Mouse (Mus musculus): ENCODE measurements around the gene Fam189b. TPM values are rescaled to one million over a fixed set of nuclear protein-coding genes. Genes with fewer than 3 reads are reported as not detected.

Gene Fam189b
- total RNA-seq, 2 experiments from 2014 or later: 61.6 to 64.9 TPM

Small RNAs within 50 kb of the gene (microRNA-seq; reads per million reads assigned to microRNA genes)
- gene Mir92b: 5,407 to 6,896 reads per million in 2 experiments

Other genes with a start within 250 kb of the Fam189b start
- 10 to 100 TPM; 79.1 to 83.5 TPM for gene Ash1l, start 232.5 kb upstream of the Fam189b start, total RNA-seq (2021)
- gene Dap3, start 232.0 kb upstream of the Fam189b start, total RNA-seq (2021): 100 to 1,000 TPM; 103 to 104 TPM
- gene Rusc1, start 89.8 kb upstream of the Fam189b start, total RNA-seq (2021): 100 to 1,000 TPM; 189 to 195 TPM
- gene Gm43738, start 82.0 kb upstream of the Fam189b start, total RNA-seq (2021): not detected
- gene Fdps, start 81.2 kb upstream of the Fam189b start, total RNA-seq (2021): 10 to 100 TPM; 81.0 to 88.8 TPM
- not detected for gene Pklr, start 47.0 kb upstream of the Fam189b start, total RNA-seq (2021)
- gene Hcn3, start 22.9 kb upstream of the Fam189b start, total RNA-seq (2021): 10 to 100 TPM; 16.0 to 18.7 TPM
- 10 to 100 TPM; 39.0 to 46.6 TPM for gene Clk2, start 18.3 kb upstream of the Fam189b start, total RNA-seq (2021)
- 10 to 100 TPM; 67.1 to 70.2 TPM for gene Scamp3, start 5.7 kb upstream of the Fam189b start, total RNA-seq (2021)
- 10 to 100 TPM; 66.5 to 67.7 TPM for gene Gba, start 19.8 kb downstream of the Fam189b start, total RNA-seq (2021)
- gene Thbs3, start 32.0 kb downstream of the Fam189b start, total RNA-seq (2021): 10 to 100 TPM; 23.6 to 26.5 TPM
- gene Mtx1, start 43.9 kb downstream of the Fam189b start, total RNA-seq (2021): 10 to 100 TPM; 89.5 to 94.5 TPM
- gene Muc1, start 45.9 kb downstream of the Fam189b start, total RNA-seq (2021): 1 to 10 TPM in 1 of 2 experiments, under 1 TPM in 1; 0.80 to 1.2 TPM
- 10 to 100 TPM; 69.2 to 69.4 TPM for gene Krtcap2, start 62.8 kb downstream of the Fam189b start, total RNA-seq (2021)
- 10 to 100 TPM; 89.8 to 94.3 TPM for gene Trim46, start 63.2 kb downstream of the Fam189b start, total RNA-seq (2021)
- gene Dpm3, start 76.2 kb downstream of the Fam189b start, total RNA-seq (2021): 10 to 100 TPM; 47.8 to 48.1 TPM
- 10 to 100 TPM; 32.1 to 37.4 TPM for gene Slc50a1, start 87.4 kb downstream of the Fam189b start, total RNA-seq (2021)
- 1 to 10 TPM; 4.1 to 5.2 TPM for gene Efna1, start 98.0 kb downstream of the Fam189b start, total RNA-seq (2021)
- 10 to 100 TPM; 51.3 to 56.8 TPM for gene Efna3, start 139.8 kb downstream of the Fam189b start, total RNA-seq (2021)
- gene Efna4, start 154.9 kb downstream of the Fam189b start, total RNA-seq (2021): under 1 TPM; 0.27 to 0.37 TPM
- 100 to 1,000 TPM; 101 to 105 TPM for gene Adam15, start 166.9 kb downstream of the Fam189b start, total RNA-seq (2021)
- under 1 TPM in 1 of 2 experiments, not detected in 1; 0.32 TPM for gene Dcst2, start 178.8 kb downstream of the Fam189b start, total RNA-seq (2021)
- not detected for gene Dcst1, start 182.1 kb downstream of the Fam189b start, total RNA-seq (2021)
- gene Zbtb7b, start 211.6 kb downstream of the Fam189b start, total RNA-seq (2021): 10 to 100 TPM; 11.9 to 14.8 TPM
- 1 to 10 TPM in 1 of 2 experiments, not detected in 1; 3.0 TPM for gene Lenep, start 219.7 kb downstream of the Fam189b start, total RNA-seq (2021)
- 10 to 100 TPM; 32.6 to 32.9 TPM for gene Flad1, start 228.7 kb downstream of the Fam189b start, total RNA-seq (2021)
- 1 to 10 TPM; 1.9 to 3.1 TPM for gene Cks1b, start 235.2 kb downstream of the Fam189b start, total RNA-seq (2021)
- 10 to 100 TPM; 10.7 to 14.6 TPM for gene Shc1, start 235.3 kb downstream of the Fam189b start, total RNA-seq (2021)
- 10 to 100 TPM; 51.6 to 60.2 TPM for gene Pygo2, start 247.1 kb downstream of the Fam189b start, total RNA-seq (2021)